Mouse (Mus musculus): ENCODE results near the gene Itpr3.

The Itpr3 gene

DNA sequence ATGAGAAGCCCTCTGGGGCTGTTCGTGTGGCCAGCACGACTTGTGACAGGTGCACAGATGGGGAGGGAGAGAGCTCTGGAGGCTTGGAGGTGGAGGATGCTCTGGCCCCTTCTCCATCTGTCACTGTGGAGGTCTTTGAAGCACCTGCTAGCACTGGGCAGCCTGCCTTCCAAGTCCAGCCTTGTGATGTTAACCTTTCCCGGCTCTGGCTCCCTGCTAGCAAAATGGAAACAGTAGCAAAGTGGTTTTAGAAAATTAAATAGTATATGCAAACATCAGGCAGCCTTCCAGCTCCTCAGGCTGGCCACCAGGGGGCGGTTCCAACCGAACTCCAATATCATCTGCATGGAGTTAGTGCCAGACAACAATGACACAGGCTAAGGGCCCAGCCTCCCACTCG, 14.5 kb downstream of the Itpr3 start:
- no peak for DNase-seq (ENCODE audit: low spot score in 2 of 2)

DNA sequence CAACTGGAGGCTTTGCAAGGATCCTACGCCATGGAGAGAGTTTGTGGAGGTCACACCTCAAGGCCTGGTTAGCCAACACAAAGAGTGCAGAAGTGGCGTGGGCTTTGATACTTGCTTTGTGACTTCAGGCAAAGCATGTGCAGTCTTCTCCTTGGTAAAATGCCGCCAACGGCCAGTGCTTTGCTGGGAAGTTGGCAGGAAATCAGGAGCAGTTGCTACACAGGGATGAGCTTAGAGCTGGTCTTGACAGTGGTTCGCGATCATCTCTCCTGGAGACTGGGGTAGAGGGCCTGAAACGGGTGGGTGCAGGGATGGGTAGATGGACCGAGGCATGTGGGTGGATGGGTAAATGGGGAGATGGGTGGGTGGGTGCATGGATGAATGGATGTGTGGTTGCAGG, 15.3 kb downstream of the Itpr3 start:
- DNase-seq (ENCODE audit: low spot score in 2 of 2), result peak; percentile 60 to 62

DNA sequence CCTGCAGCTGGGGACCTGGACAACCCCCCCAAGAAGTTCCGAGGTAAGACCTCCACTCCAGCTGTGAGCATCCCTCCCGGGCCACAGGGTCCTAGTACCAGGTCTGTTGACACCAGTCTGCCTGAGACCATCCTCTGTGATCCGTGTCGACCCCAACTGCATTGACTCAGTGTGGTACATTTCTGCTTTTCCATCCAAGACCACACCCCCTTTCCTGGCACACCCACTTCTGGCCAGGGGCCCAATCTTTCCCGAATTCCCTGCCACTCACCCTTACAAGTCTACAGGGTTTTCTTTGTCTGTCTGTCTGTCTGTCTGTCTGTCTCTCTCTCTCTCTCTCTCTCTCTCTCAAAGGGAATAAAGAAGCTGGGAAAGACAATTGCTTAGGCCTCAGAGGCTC, 16.0 kb downstream of the Itpr3 start:
- no peak for DNase-seq (ENCODE audit: low spot score in 2 of 2)

GRCm38 (mm10) chr17:27073778-27074177, 16.7 kb downstream of the Itpr3 start:
- no peak for DNase-seq (ENCODE audit: low spot score in 2 of 2)

GRCm38 (mm10) chr17:27074236-27074635, 17.1 kb downstream of the Itpr3 start:
- no peak for DNase-seq (ENCODE audit: low spot score in 2 of 2)

DNA sequence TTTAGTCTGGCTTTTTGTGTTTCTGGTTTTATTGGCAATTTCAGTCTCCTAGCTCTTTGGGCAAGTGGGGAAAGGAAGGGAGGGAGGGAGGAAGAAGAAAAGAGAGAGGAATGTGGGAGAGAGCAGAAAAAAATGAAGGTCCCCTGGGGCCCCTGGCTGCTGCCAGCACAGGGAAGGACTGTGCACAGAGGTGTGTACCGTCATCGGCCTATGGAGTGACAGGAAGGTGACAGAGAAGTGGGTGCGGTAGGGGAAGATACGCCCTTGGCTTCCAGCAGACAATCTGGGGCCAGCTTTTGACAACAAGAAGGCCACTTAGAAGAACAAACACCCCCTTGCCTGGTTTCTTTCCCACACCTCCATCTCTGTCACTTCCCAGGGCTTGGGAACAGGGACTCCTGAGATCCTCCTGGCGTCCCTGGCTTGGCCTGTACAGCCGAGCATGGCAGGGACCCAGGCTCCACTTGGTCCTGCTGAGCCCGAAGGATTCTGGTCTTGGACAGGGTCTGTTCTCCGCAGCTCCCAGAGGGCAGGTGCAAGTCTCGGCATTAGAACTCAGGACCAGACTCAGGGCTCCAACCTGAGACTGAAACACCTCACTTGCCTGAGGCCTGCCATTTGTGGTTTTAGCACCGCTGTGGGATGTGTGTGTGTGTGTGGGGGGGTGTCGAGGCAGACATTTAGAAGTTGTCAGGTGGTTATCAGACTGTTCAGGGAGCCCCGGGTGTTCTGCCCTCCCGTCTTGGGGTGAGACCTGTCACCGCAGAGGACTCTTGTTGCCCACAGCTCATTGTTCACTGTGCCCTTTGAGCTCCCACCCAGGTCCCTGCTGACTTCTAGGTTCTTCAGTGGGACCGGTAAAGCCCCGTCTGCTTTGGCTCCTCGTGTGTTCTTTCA, 18.0 kb downstream of the Itpr3 start:
- DNase-seq (ENCODE audit: low spot score in 2 of 2), result no peak

- DNase-seq (ENCODE audit: low spot score in 2 of 2), result no peak
These were observed 20.0 kb downstream of the Itpr3 start for GRCm38 (mm10) chr17:27077133-27077532.

- no peak for DNase-seq (ENCODE audit: low spot score in 2 of 2)
These were observed 20.8 kb downstream of the Itpr3 start for GRCm38 (mm10) chr17:27077920-27078319.

DNA sequence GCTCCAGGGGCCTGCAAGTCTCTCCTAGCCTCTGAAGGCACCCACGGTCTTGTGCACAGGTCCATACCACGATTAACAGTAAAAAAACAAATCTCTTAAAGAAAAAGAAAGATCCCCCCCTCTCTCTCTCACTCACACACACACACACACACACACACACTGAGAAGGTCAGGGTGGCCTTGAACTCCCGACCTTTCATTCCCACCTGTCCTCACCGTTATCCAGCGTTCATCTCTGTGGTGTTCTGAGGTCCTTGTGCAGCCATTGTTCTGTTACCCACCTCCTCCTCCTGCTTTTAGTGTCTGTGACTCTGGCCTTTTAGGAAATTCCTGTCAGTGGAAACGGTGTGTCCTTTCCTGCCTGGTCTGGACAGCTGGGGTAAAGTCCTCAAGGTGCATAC, 21.4 kb downstream of the Itpr3 start:
- no peak for DNase-seq (ENCODE audit: low spot score in 2 of 2)

DNA sequence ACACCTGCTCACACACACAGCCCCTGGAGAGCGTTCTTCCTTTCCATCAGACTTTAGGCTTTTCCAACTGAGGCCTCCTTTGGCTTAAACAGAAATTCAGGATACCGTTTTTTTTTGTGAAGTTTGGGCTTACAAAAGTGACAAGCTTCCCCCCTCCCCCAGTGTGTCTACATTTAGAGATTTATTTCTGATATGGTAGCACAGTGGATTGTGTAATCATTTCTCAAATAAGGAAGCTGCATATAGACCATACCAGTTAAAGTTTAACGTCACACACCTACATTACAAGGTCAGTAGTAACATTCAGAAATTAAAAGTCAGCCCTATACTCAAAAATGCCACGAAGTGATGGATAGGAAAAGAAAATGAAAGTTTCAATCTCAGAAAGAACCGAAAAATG, 24.8 kb downstream of the Itpr3 start:
- no peak for DNase-seq (ENCODE audit: low spot score in 2 of 2)

DNA sequence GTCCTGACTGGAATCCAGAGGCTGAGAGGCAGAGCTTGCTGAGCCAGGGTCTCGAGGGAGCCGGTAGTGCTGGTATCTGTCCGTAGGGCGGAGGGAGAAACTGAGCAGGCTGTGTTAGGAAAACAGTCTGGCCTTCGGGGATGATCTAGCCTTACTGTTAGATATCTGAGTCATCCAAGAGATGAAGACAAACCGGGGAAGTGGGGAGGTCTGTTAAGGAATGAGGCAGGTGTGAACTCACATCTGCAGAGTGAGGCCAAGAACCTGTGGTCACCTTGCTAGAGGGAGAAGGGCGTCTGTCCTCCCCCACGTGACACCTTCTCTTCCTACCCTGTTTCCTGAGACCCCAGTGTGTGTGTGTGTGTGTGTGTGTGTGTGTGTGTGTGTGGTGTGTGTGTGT, 25.7 kb downstream of the Itpr3 start:
- no peak for DNase-seq (ENCODE audit: low spot score in 2 of 2)

DNA sequence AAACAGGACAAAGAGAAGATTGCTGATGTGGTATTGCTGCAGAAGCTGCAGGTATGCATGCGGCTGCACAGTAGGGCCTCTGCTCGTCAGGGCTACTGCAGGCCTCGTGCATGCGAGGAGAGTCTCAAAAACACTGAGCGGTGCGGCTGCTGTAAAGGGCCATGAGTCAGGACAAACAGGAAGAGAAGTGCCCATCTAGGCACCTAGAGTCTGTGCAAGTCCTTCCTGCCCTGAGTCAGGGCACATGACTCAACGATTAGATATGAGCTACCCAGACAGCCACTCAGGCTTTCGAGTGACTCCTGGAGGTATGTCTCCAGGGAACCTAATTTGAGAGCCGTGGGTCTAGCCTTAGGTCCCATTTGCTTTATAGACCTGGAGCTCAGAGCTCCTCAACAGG, 26.5 kb downstream of the Itpr3 start:
- no peak for DNase-seq (ENCODE audit: low spot score in 2 of 2)

DNA sequence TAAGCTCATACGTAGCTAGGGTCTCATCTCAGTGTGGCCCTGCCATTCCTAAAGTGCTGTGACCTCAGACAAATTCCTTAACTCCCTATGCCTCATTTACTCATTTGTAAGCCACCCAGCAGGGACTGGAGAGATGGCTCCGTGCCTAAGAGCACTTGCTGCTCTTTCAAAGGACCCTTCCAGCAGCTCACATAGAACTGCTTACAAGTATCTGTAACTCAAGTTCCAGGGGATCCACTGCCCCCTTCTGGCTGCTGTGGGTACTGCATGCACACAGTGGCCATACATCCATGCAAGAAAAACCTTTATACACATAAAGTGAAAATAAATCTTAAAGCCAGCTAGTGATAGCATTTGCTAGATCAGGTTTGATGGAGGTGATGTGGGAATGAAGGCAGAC, 28.6 kb downstream of the Itpr3 start:
- DNase-seq (ENCODE audit: low spot score in 2 of 2), result peak; percentile 44 to 51

DNA sequence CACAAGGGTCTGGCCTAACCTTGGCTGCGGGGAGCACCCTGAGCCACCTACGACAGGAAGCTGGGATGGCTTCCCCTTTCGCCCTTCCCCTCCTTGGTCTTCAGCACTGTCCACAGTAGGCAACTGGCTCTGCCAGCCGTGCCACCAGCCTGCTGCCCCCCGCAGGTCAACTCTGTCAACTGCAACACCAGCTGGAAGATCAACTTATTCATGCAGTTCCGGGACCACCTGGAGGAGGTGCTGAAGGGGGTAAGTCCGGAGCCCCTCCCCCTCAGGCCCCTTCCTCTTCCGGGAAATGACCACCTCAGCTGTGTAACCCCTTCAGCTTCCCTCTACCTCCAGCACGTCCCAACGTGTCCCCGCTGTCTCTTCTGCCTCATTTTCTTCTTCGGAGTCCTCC, 30.3 kb downstream of the Itpr3 start:
- DNase-seq (ENCODE audit: low spot score in 2 of 2), result no peak

DNA sequence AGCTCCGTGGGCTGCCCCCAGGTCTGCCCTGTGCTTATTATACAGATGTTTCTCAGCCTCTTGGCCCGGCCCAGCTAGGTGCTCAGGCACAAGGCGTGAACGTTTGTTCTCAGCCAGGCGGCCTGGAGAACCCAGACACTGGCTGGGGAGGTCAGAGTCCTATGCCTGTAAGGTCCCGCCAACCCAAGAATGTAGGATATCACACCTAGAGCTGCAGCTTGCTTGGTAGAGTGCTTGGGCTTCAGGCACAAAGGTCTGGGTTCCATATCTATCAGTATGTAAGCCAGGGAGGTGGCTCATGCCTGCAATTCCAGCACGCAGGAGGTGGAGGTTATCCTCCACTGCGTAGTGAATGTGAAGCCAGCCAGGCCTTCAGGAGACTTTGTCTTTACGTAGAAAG, 33.0 kb downstream of the Itpr3 start:
- no peak for DNase-seq (ENCODE audit: low spot score in 2 of 2)

- DNase-seq (ENCODE audit: low spot score in 2 of 2), result peak; percentile 57 to 60
These were observed 38.6 kb downstream of the Itpr3 start for GRCm38 (mm10) chr17:27095690-27096089.

DNA sequence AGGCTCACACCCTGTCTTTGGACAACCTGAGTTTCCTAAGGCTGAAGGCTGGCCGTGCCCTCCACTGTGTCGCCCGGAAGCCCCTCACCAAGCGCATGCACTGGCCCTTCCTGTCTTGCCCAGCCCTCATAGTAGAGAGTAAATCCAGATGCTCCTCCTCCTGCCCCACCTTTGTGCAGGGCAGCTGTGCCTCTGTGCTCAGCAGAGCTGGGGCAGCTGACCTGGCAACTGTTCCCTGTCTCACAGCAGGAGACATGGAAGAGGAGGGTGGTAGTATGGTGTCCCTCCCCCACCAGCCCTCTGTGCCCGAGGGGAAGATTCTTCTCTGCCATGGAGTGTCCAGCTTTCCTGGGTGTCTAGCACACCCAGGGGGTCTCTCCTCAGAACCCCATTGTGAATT, 44.6 kb downstream of the Itpr3 start:
- no peak for DNase-seq (ENCODE audit: low spot score in 2 of 2)

DNA sequence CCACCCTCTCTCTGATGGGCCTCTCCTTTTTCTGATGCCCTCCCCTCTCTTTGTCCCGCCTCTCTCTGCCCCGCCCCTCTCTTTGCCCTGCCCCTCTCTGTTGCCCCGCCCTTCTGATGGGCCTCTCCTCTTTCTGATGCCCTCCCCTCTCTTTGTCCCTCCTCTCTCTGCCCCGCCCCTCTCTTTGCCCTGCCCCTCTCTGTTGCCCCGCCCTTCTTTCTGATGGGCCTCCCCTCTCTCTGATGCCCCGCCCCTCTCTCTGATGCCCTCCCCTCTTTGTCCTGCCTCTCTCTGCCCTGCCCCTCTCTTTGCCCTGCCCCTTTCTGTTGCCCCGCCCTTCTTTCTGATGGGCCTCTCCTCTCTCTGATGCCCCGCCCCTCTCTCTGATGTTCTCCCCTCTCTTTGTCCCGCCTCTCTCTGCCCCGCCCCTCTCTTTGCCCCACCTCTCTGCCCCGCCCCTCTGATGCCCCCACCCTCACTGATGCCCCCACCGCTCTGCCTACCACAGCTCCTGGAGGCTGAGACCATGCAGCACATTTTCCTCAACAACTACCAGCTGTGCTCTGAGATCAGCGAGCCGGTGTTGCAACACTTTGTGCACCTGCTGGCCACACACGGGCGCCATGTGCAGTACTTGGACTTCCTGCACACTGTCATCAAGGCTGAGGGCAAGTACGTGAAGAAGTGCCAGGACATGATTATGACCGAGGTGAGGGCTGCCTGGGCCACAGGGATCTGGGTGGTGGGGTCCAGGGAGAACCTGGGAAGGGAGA, 48.8 kb downstream of the Itpr3 start:
- DNase-seq (ENCODE audit: low spot score in 2 of 2), result no peak

DNA sequence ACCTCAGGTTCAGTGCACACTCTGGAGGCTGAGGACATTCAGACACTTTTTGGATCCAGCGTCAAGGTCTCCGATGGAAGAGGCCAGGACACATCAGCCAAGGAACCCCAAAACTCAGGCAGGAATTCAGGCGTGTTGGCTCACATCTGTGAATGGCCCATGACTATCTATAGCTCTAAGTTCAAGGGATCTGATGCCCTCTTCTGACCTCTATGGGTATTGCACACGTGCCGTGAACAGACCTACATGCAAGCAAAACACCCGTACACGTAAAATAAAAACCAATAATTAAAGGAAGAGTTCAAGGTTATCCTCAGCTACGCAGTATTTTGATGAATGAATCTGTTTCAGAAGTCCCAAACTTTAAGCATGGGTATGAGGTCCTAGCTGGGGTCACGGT, 49.6 kb downstream of the Itpr3 start:
- no peak for DNase-seq (ENCODE audit: low spot score in 2 of 2)

- no peak for DNase-seq (ENCODE audit: low spot score in 2 of 2)
These were observed 50.8 kb downstream of the Itpr3 start for GRCm38 (mm10) chr17:27107936-27108335.

GRCm38 (mm10) chr17:27110072-27110471, 53.0 kb downstream of the Itpr3 start:
- DNase-seq (ENCODE audit: low spot score in 2 of 2), result no peak

DNA sequence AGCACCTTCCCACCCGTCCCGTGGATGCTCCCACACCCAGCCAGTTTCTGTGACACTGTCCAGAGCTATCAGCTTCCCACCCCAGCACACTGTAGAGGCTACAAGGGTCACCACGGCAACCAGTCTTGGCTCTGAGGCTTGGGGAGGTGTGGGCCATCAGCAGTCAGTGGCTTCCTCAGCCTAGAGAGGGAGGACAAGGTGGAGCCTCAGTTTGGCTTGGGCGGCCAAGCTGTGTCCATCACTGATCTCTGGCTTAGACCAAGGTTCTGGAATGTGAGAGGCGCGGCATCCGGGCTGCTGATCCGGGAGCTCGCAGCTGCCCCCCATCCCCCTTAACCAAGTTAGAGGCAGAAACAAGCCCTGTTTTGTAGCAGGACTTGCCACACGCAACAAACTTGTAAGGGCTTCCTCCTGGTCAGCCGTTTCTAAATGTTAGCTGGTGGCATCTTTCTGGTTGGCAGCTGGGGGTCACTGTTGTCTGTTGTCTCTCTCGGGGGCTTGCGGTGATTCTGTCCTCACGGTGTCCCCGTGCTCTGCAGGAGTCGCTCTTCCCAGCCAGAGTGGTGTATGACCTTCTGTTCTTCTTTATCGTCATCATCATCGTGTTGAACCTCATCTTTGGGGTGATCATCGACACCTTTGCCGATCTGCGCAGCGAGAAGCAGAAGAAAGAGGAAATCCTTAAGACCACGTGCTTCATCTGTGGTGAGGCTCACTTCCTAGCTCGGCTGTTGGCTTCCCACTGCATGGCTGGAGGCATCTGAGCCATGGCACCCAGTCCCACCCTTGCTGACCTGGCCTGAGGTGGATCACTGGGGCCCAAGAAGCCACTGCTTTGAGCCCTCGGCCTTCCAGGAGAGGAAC, 61.8 kb downstream of the Itpr3 start:
- DNase-seq (ENCODE audit: low spot score in 2 of 2), result no peak

All from right cerebral cortex, postnatal 10 days (tissue).